Mouse (Mus musculus) ES-Bruce4 (cell line): ENCODE data around the gene Akap10.

Experiments
- CTCF ChIP-seq: IDR thresholded peaks from one replicate; pipeline ENCODE4 v1.8.1; 2011; ENCODE audit warnings: low read depth, low read length
- EP300 ChIP-seq: IDR thresholded peaks from 2 replicates; pipeline ENCODE4 v1.6.1; 2011; ENCODE audit warnings: low read depth, low read length; ENCODE audit not compliant: insufficient read depth
- POLR2A ChIP-seq: IDR thresholded peaks from one replicate; pipeline ENCODE4 v1.8.1; 2011; ENCODE audit warnings: low read length; ENCODE audit not compliant: insufficient read depth

GRCm38 (mm10) chr11:61962684-61963083, 32.6 kb upstream of the Akap10 start:
- TF ChIP-seq POLR2A (no peak), CTCF (no peak), EP300 (no peak)
